Mouse (Mus musculus) cortical plate, adult 2 months (tissue): ENCODE data around the gene Grip1. TPM values are rescaled to one million over a fixed set of nuclear protein-coding genes. Genes with fewer than 3 reads are reported as not detected.
A peak's percentile ranks its signal among the peaks of the same experiment; 100 is the strongest.
"Not testable (repeated sequence)": the region's sequence is repeated elsewhere in the genome, so short reads cannot be mapped to it uniquely, and the experiment has no call there.

Source experiments
- H3K27ac ChIP-seq: fragments of 200-500 bp; 2 replicates; pipeline ENCODE4 v1.5.1; 2012; ENCODE audit warnings: low read length, control low read depth, inconsistent platforms; ENCODE audit not compliant: insufficient read depth
- H3K4me1 ChIP-seq: fragments of 200-500 bp; 2 replicates; pipeline ENCODE4 v1.6.1; 2011; ENCODE audit warnings: low read length; ENCODE audit not compliant: control insufficient read depth, insufficient read depth
- H3K4me3 ChIP-seq: fragments of 200-500 bp; 2 replicates; pipeline ENCODE4 v1.5.1; 2011; ENCODE audit warnings: mild to moderate bottlenecking, low read length, control low read depth; ENCODE audit not compliant: insufficient read depth
- CTCF ChIP-seq: fragments of 200-500 bp; IDR thresholded peaks from 2 replicates; pipeline ENCODE4 v1.5.1; 2011; ENCODE audit warnings: mild to moderate bottlenecking, control low read depth, low read length; ENCODE audit not compliant: insufficient read depth; ENCODE audit errors: extremely low read depth
- POLR2A ChIP-seq: fragments of 200-500 bp; IDR thresholded peaks from 2 replicates; pipeline ENCODE4 v1.6.1; 2011; ENCODE audit warnings: mild to moderate bottlenecking, low read length, control low read depth; ENCODE audit not compliant: insufficient read depth; ENCODE audit errors: extremely low read depth
- polyA plus RNA-seq: library from polyadenylated mRNA; depleted of rRNA; stranded (reverse); fragments of >200 nt; gene quantifications from 2 replicates; pipeline ENCODE4 v1.2.3, GENCODE M21; 2012

Grip1 gene
- polyA plus RNA-seq, 1 experiment = 7.8 TPM

DNA sequence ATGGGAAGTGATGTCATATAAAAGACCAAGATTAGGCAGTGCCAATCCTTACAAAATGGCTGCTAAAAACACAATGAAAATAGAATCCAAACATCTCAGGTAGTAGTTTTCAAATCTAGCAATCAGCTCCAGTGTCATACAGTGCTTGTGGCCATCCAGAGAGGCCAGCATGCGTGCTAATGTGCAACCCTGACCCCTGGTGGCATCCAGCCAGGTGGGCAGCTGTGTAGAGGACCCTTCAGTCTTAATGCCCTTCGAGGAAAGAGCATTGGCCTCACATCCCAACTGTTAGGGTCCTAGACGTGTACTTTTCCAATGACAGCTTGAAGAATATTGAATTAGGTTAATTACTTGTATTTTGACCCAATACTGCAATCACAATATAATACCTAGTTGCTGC is 624.2 kb downstream of the Grip1 start:
- Histone ChIP-seq H3K27ac (no peak overlapping the region), H3K4me1 (no peaks in the 10 kb centered on the region), H3K4me3 (no peak overlapping the region)
- TF ChIP-seq CTCF (no peak), POLR2A (no peak)

DNA sequence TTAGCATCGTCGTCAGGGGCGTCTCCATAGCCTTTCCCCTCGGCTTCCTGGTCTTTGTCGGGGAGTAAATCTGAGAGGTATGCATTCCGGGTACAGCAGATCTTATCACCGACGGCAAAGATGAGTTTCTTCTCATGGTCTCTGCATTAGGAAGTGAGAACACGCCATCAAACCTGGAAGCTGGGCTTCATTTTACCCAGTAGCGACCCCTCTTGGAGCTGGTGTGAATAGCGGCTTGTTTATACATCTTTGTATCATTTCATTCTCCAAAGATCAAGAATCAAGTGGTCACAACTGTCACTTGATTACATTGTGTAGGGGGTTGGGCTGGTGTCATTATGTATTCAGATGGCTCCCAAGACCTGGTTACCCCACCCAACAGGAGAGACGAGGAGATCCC is 638.9 kb downstream of the Grip1 start:
- Histone ChIP-seq H3K4me1 (no peaks in the 10 kb centered on the region), H3K4me3 (no peak overlapping the region), H3K27ac (no peak overlapping the region)
- TF ChIP-seq CTCF (no peak), POLR2A (no peak)

DNA sequence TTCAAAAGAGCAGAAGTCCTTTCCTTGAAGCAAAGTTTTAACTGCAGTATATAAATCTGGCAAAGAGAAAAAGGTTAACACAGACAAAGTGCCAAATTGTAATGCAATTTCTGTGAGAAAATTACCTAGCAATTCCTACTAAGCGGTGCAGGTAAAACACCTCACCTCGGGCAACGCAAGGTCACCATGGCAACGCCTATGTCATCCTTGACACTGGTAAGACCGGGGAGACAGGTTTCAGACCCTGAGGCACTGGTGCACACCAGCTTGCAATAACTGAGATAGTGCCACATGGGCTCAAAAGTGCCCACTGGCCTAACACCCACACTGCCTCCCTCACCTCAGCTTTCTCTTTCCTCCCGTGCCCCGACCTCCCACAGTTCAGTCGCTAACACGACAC is 641.5 kb downstream of the Grip1 start:
- TF ChIP-seq POLR2A = no peak
- no peak for TF ChIP-seq CTCF
- Histone ChIP-seq H3K4me1 (no peaks in the 10 kb centered on the region), H3K27ac (no peak overlapping the region), H3K4me3 (no peak overlapping the region)

DNA sequence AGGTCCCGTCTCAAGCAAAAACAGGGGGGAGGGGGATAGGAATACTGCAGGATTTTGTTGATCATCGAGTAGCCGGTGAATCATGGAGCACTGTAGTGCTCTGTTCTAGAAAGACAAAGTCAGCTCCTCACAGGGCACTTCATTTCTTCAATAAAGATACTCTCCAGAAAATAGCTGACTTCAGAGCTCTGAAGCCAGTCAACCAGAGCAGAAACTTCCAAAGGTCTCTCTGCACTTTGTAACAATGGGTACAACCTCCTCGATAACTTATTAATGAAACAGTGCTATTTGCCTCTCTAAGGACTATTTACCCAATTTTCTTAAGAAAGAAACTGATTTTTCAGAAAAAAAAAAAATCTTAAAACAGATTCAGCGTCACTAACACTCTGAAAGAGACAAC is 642.1 kb downstream of the Grip1 start:
- no peak overlapping the region for H3K4me3 ChIP-seq
- H3K4me1 ChIP-seq = no peaks in the 10 kb centered on the region
- TF ChIP-seq POLR2A = no peak
- no peak for TF ChIP-seq CTCF
- H3K27ac ChIP-seq = no peak overlapping the region

DNA sequence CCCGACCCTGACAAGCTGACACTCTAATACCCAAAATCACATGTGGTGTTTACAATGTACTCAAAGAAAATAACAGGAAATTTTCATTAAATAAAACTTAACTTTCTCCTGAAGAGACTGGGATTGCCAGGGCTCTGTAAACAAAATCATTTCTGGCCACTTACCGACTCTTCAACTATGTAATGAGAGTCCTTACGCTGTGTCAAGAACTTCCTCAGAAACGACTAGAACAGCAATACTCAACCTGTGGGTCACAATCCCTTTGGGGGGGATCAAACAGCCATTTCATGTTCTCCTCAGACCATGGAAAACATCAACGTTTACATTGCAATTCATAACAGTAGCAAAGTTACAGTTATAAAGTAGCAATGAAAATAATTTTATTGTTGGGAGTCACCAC is 643.9 kb downstream of the Grip1 start:
- no peak overlapping the region for H3K4me3 ChIP-seq
- no peaks in the 10 kb centered on the region for H3K4me1 ChIP-seq
- TF ChIP-seq CTCF = no peak
- no peak for TF ChIP-seq POLR2A
- no peak overlapping the region for H3K27ac ChIP-seq

DNA sequence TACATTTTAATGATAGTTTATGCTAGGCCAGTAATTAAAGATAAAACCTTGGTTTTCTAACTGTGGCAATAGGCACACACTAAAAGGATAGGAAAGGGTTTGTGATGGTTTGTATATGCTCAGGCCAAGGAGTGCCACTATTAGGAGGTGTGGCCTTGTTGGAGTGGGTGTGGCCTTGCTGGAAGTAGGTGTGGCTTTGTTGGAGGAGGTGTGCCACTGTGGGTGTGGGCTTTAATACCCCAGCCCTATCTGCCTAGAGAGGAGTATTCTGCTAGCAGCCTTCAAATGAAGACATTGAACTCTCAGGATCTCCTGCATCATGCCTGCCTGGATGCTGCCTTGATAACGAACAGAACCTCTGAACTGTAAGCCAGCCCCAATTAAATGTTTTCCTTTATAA is 647.2 kb downstream of the Grip1 start:
- TF ChIP-seq CTCF (no peak), POLR2A (no peak)

DNA sequence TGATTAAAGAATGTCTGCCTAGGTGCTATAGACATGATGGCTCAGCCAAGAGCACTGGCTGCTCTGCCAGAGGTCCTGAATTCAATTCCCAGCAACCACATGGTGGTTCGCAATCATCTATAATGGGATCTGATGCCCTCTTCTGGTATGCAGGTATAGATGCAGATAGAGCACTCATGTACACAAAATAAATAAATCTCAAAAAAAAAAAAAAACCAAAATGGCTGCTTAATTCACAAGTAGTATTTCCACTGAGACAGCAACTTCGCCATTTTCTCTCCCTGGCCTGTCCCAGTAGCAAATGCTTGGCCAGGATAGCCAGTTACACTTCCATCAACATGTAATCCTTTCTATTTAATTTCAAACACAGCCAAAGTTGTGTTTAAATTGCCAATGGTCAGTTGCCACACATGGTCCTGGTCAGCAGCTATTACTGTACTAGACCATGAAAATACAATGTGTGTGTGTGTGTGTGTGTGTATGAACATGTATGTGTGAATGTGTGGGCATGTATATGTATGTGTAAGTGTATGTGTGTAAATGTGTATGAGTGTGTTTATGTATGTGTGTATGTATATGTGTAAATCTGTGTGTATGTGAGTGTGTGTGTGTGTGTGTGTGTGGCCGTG is 658.2 kb downstream of the Grip1 start:
- Histone ChIP-seq H3K27ac (no peak overlapping the region), H3K4me3 (peak overlapping the region; percentile 65; the same call in 1 of the 2 replicates), H3K4me1 (no peaks in the 10 kb centered on the region)
- no peak for TF ChIP-seq CTCF
- TF ChIP-seq POLR2A = no peak

More for the DNA sequence above, 647.2 kb downstream of the Grip1 start:
- Histone ChIP-seq H3K4me1 (no peaks in the 10 kb centered on the region), H3K27ac (no peak overlapping the region), H3K4me3 (no peak overlapping the region)

DNA sequence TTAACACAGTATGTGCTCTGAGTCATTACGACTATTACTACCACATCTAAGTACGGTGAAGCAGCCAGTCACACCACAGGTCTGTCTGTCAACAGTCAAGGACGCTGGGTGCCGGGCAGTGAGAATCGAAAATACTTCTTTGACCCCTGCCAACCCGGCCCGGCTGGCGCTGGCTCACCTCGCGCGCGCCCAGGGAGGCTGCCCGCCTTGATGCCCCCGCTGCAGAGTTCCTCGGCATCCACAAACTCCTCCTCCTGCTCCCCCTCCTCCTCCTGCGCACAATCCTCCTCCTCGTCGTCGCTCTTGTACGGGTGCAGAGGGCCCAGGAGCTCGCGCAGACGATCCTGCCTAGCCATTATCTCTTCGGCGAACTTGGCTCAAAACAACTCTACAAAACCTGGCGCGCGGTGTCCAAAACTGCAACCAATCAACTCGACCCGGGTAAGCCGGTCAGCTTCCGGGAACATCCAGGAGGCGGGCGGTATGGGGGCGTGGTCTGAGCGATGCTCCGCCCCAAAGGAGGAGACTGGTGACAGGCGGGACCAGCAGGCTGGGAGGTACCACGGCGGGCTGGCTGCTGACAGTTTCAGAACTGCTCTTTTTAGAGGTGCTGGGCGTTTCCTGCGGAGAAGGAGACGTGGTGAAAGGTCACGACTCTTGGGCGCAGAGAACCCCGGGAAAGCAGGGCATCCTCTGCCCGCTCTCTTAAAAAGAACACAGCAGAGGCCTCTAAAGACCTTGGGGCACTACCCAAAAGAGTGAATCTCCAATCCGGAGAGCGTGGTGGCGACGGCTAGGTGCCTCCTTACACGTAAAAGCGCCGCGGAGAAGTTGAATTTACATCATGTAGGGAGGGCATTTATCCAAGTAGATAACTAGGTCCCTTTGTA is 659.1 kb downstream of the Grip1 start, which contains the start of gene Helb:
Gene Helb (minus strand): TSS at position 481 of the 890 bp plus-strand sequence.
- Histone ChIP-seq H3K27ac (no peak within 1 kb of the TSS), H3K4me1 (no peaks in the 10 kb centered on the region), H3K4me3 (peak within 1 kb of the TSS; percentile 65)
- TF ChIP-seq POLR2A (peak; percentile 35; the same call in 1 of the 2 replicates), CTCF (no peak)

DNA sequence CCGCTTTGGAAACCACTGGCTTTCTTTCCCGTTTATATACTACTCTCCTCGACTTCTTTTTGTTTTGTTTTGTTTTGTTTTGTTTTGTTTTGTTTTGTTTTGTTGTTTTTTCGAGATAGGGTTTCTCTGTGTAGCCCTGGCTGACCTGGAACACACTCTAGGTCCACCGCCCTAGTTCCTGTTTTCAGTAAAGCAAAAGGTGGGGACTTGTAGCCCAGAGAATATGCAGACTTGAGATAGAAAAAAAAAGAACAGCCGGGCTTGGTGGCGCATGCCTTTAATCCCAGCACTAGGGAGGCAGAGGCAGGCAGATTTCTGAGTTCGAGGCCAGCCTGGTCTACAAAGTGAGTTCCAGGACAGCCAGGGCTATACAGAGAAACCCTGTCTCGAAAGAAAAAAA is 659.9 kb downstream of the Grip1 start:
- H3K4me3 ChIP-seq = peak overlapping the region; percentile 65; the same call in 1 of the 2 replicates

DNA sequence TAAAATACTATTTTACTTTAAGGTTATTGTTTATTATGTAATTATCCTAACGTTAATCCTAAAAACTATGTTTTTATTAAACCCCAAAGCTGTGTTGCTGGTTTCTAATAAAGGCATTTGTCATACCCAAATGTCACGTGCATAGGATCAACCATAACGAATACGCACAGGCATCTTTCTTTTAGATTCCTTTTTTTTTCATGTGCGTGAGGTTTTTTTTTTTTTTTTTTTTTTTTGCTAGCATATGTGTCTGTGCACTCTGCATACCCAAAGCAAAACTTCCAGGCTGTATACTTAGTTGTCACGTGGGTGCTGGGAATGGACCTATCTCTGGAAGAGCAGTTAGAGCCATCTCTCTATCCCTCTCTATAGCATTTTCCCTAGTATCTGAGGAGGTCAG is 660.4 kb downstream of the Grip1 start:
- Histone ChIP-seq H3K4me3 (no peak overlapping the region), H3K27ac (no peak overlapping the region), H3K4me1 (no peaks in the 10 kb centered on the region)
- no peak for TF ChIP-seq POLR2A
- TF ChIP-seq CTCF = no peak

More for the DNA sequence above, 659.9 kb downstream of the Grip1 start:
- not testable (repeated sequence) for H3K27ac ChIP-seq, H3K4me1 ChIP-seq
